Mouse (Mus musculus) kidney, postnatal 10 days (tissue): ENCODE data around the gene Taf12.

ENCODE experiments used
- DNase-seq: peaks from one replicate; pipeline ENCODE4 v3.0.0; 2021; ENCODE audit warnings: mixed read lengths

The Taf12 gene

GRCm38 (mm10) chr4:132315711-132316110, 41.5 kb downstream of the Taf12 start:
- peak; percentile 55 for DNase-seq

GRCm38 (mm10) chr4:132326481-132326880, 52.3 kb downstream of the Taf12 start:
- DNase-seq, result no peak

GRCm38 (mm10) chr4:132328391-132328982, 54.3 kb downstream of the Taf12 start:
- DNase-seq, result no peak

GRCm38 (mm10) chr4:132329115-132329834, 55.1 kb downstream of the Taf12 start, which contains the start of gene Trnau1ap:
Gene Trnau1ap, minus strand, starts transcription at chr4:132329538.
- peak; percentile 96 for DNase-seq

GRCm38 (mm10) chr4:132329835-132330354, 55.7 kb downstream of the Taf12 start:
- DNase-seq, result no peak

GRCm38 (mm10) chr4:132331960-132332359, 57.8 kb downstream of the Taf12 start:
- DNase-seq, result no peak

GRCm38 (mm10) chr4:132332880-132333279, 58.7 kb downstream of the Taf12 start:
- peak; percentile 50 for DNase-seq

- peak; percentile 53 for DNase-seq
Observed at GRCm38 (mm10) chr4:132338943-132339342, 64.8 kb downstream of the Taf12 start.

GRCm38 (mm10) chr4:132341451-132341850, 67.3 kb downstream of the Taf12 start:
- DNase-seq, result no peak

- DNase-seq, result no peak
Observed at GRCm38 (mm10) chr4:132344403-132345134, 70.4 kb downstream of the Taf12 start.
